Mouse (Mus musculus) urinary bladder, adult 2 months (tissue): ENCODE data around the gene 1810055G02Rik. TPM values are rescaled to one million over a fixed set of nuclear protein-coding genes. Genes with fewer than 3 reads are reported as not detected.

Source experiments
- DNase-seq: peaks from one replicate; pipeline ENCODE4 v3.0.0; 2022; ENCODE audit warnings: low spot score
- polyA plus RNA-seq: library from polyadenylated mRNA; depleted of rRNA; stranded (reverse); fragments of >200 nt; gene quantifications from 2 replicates; pipeline ENCODE4 v1.2.3, GENCODE M21; 2012

1810055G02Rik gene
- polyA plus RNA-seq, 1 experiment = 42.9 TPM

DNA sequence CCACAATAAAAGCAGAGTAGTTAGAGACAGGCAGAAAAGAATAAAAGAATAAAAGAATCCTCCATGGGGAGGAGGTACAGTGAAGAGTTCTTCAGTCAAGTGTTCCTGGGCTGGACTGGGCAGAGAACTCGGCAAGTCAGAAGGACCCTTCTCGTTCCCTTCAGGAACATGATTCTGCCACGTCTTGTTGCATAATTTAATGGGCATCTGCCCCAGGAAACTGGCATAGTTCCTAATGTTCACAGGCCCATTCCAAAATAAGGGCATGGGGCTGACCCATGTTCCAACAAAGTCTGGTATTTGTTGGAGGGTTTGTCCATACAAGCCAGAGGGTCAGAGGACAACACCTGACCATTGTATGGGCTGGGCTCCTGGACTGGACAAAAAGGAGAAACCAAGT lies 13.1 kb upstream of the 1810055G02Rik start:
- DNase-seq = no peak

- DNase-seq = no peak
Observed at GRCm38 (mm10) chr19:3695471-3695870, 12.6 kb upstream of the 1810055G02Rik start.

GRCm38 (mm10) chr19:3695976-3696375 lies 12.1 kb upstream of the 1810055G02Rik start:
- no peak for DNase-seq

GRCm38 (mm10) chr19:3698035-3698434 lies 10.1 kb upstream of the 1810055G02Rik start:
- no peak for DNase-seq

DNA sequence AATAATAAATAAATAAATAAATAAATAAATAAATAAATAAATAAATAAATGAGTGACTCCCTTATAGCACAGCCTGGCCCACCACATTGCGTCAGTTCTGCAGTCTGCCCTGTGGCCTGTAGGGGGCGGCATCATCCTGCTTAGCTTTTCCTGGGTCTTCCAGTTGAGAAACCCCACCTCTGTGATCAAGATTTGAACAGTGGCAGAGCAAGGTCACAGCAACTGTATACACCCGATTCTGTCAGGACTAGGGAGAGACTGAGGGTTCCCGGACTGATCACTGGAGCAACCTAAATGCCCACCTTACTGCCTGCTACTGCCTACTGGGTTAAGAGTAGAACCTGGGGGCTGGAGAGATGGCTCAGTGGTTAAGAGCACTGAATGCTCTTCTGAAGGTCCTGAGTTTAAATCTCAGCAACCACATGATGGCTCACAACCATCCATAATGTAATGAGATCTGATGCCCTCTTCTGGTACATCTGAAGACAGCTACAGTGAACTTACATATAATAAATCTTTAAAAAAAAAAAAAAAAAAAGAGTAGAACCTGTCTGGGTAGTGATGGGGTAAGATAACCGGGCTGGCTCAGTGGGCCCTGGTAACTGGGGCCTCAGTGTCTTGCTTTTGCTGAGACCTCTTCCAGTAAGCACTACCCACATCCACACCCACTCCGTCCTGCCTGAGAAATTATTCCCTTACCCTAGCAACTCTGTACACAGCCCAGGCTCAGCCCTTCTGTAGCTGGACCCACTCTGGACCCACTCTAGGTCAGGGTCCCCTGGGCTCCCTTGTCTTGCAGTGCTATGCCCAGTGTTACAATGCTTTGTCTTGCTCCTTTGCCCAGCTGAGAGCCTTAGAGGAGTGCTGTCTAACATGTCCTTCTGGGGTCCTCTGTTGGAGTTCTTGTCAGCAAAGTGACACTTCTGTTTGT lies 8.3 kb upstream of the 1810055G02Rik start:
- DNase-seq = no peak

DNA sequence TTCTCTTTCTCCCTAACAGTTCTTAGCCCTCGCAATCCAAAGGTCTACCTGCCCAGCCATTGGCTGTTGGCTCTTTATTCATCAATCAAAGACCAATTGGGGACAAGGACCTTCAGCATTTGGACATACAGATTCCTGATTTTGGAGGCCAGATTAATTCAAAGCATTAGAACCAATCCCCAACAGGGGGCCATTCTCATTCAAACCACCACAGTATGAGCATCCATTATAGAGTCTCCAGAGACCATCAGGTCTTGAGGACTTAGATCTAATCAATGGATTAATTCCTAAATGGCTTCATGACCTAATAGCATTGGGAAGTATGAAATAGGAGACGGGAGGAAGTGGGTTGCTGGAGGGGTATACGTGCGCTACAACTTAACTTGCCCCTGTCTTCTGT lies 5.6 kb upstream of the 1810055G02Rik start:
- DNase-seq = no peak

DNA sequence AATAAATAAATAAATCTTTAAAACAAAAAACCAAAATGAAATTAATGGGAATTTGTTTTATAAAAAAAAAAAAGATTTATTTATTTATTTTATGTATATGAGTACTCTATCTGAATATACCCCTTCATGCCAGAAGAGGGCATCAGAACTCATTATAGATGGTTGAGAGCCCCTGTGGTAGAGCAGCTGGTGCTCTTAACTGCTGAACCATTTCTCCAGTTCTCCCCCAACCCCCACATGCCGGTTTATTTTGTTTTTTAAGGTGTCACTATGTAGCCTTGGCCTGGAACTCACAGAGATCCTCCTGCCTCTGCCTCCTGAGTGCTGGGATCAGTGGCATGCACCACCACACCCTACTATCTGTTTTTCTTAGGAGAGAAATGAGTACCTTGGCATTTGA lies 1.8 kb upstream of the 1810055G02Rik start:
- DNase-seq = no peak

DNA sequence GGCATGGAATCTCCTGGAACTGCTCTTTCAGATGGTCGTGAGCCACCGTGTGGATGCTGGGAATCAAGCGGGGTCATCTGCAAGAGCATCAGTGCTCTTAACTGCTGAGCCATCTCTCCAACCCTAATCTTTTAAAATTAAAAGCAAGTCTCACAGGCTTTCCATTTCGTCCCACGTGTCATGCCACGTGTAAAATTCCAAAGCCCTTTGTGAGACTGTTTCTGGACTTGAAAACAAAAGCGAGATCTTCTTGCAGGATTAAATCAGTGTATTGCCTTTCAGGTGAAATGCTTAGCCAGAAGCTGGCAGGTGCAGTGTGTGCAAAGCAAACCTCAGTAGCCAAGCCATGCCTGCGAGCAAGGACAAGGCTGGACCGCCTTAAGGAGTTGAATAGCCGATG lies 540 bp upstream of the 1810055G02Rik start:
- no peak for DNase-seq

DNA sequence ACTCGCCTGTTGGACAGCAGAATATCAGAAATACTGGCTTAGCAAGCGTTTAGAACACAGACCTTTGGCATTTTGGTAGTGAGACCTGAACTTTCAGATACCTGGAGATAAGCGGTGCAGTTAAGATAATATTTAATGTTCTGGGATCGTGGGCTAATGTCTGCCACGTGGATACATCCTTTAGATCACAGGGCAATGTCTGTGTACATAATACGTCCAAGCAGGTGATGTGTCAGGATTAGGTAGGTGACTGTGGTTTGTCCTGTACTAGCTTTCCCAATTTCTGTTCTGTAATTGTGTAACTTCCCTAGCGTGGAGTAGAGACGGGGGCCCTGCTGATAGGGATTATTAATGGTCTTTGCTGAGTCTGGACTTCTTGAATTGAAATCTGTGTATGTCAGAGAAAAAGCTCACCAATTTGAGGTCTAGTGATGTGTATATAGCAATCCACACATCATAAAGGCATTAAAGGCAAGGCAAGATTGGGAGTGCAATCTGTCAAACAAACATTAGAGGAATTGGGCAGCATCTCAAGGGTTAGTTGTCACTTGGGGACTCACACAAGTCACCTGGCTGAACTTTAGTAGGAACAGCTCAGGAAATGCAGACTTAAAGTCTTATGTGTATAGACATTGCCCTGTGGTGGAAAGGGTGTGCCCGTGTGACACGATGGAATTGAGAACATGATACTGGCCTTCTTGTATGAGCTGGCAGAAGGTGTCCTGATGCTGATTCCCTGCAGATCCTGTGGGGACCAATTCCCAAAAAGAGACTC lies 1.1 kb downstream of the 1810055G02Rik start:
- no peak for DNase-seq

- DNase-seq = no peak
Observed at GRCm38 (mm10) chr19:3710436-3710835, 2.3 kb downstream of the 1810055G02Rik start.

- DNase-seq = no peak
Observed at GRCm38 (mm10) chr19:3714381-3714780, 6.3 kb downstream of the 1810055G02Rik start.

DNA sequence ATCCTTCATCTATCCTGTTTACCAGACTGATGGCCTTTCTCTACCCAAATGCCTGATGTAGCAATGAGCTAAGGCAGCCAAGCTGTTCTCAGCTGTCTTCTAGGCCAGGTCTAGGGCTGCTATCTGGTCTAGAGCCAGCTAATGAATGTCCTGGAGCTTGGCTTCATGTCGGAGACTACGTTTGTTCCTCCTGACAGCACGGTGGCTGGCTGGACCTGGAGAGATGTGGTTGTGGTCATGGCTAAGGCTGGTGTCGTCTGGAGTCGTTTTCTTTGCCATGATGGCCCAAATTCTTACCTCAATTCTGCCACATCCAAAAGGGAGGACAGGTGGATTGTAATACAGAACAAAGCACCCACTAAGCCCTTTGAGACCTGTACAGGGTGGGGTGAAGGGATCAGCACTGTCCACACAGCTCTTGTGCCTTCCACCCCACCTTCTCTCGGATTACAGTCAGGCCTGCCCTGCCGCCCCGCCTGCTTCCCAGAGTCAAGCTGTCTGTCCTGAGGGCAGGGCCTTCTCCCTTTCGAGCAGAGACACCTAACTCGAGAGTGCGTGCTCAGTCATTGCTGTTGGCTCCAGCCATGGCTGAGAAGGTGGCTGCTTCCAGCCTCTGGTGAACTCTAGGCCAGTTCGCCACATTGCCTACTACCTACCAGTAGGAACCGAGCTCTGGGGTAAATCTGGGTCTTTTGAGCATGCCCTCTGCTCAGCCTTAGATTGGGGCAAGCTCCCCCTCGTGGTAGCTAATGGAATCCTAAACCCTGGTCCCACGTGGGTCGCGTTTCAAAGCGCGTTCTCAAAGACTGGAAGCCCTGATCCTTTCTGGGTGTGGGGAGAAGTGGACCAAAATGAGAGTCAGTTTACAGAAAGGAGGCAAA lies 10.6 kb downstream of the 1810055G02Rik start:
- DNase-seq = peak; percentile 39

DNA sequence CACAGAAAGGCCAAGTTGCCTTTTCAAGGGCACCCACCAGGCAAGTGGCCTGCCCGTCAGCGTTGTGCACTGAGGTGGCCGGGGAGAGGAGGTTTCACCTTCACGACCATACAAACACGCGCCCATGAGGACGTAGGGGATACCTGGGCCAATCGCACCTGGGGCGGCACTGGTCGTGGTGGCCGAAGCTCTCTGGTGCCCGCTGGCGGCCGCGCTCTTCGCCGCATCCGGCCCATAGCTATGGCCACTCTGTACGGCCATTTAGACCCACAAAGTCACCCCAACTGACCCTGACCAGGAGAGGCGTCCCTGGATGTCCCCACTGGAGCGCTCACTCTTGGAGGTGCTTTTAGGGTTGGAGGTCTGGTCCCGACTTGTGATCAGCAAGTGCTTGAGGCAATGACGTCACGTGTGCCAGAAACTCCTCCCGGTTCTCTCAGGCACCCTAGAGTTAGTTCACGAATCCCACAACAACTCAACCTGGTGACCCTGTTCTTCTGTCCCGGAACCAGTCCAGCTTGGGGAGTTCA lies 11.3 kb downstream of the 1810055G02Rik start:
- peak; percentile 66 for DNase-seq

- no peak for DNase-seq
Observed at GRCm38 (mm10) chr19:3723170-3723569, 15.1 kb downstream of the 1810055G02Rik start.

DNA sequence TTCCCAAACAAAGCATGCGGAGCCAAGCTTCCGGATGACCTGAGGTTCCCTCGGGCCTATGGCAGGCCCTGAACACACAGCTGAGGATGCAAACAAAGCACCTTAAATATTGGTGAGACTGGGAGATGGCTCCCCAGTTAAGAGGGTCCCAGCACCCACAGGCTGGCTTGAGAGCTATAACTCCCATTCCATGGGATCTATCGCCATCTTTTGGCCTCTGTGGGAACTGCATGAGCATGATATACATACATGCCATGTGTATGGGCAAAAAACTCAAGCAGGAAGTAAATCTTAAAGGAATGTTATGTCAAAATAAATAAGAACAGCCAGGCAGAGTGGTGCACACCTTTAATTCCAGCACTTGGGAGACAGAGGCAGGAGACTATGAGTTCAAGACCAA lies 15.8 kb downstream of the 1810055G02Rik start:
- DNase-seq = no peak

GRCm38 (mm10) chr19:3724779-3725178 lies 16.7 kb downstream of the 1810055G02Rik start:
- DNase-seq = no peak

- DNase-seq = no peak
Observed at GRCm38 (mm10) chr19:3728901-3729300, 20.8 kb downstream of the 1810055G02Rik start.

DNA sequence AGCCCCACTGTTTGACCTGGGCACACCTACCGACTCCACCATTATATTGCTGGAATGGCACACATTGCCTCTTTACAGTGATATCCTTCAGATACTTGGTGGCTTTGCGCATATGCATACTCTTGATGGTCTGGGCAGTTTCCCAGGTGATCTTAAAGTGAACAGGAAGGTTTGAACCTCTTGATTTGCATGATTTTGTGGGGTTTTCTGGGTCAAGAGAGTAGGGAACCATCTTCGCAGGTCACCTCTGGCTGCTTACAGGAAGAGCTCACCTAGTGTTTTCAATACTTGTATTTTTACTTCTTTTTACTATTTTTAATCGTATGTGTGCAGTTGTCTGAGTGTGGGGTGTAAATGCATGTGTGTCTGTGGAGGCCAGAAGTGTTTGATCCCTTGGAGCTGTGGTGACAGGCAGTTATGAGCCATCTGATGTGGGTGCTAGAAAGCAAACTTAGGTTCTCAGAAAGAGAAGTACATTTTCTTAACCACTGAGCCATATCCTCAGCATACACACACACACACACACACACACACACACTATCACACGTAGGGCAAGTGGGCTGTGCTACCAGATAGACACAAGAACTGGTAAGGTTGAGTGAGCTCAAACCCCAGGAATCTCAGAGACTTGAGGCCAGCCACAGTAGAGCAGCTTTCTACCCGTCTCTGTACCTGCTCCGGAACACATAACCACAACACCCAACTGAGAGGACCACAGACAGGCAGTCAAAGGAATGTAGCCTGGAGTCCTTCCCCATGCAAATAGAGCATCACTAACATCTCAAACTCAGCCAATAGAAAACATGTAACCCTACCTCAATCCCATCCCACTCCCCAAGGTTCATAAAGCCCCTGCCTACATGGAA lies 22.9 kb downstream of the 1810055G02Rik start:
- no peak for DNase-seq

GRCm38 (mm10) chr19:3736001-3736400 lies 27.9 kb downstream of the 1810055G02Rik start:
- DNase-seq = no peak

GRCm38 (mm10) chr19:3739650-3740049 lies 31.6 kb downstream of the 1810055G02Rik start:
- DNase-seq = no peak

DNA sequence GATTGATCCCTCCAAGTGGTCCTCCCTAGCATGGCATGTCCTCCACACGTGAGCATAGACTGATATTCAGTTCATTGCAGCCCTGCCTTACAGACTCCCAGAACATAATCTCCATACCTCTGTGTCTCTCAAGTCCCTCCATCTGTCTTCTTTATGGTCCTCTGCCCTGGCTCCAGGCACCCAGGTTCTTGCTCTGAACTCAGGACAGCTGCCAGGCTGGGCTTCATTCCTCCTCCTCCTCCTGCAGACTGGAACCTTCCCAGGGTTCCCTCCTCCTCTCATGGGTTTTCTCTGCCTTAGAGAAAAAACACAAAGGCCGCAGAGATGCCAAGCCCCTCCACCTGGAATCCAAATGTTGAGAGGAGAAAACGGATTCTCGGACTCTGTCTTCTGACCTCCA lies 34.6 kb downstream of the 1810055G02Rik start:
- DNase-seq = no peak
